Mouse (Mus musculus) testis, adult 2 months (tissue): Measurements from ENCODE around the gene Nhlrc1. TPM values are rescaled to one million over a fixed set of nuclear protein-coding genes. Genes with fewer than 3 reads are reported as not detected.

Source experiments
- H3K27ac ChIP-seq: fragments of 200-500 bp; 2 replicates; pipeline ENCODE4 v1.5.1; 2012; ENCODE audit warnings: low read depth, low read length; ENCODE audit not compliant: control insufficient read depth, insufficient read depth
- H3K27me3 ChIP-seq: fragments of 200-500 bp; 2 replicates; pipeline ENCODE4 v1.6.1; 2012; ENCODE audit warnings: mild to moderate bottlenecking, low read length, moderate library complexity; ENCODE audit not compliant: control insufficient read depth, insufficient read depth
- H3K36me3 ChIP-seq: fragments of 200-500 bp; 2 replicates; pipeline ENCODE4 v1.6.1; 2012; ENCODE audit warnings: mild to moderate bottlenecking, low read length; ENCODE audit not compliant: control insufficient read depth, insufficient read depth
- H3K4me1 ChIP-seq: fragments of 200-500 bp; 2 replicates; pipeline ENCODE4 v1.6.1; 2012; ENCODE audit warnings: low read length; ENCODE audit not compliant: control insufficient read depth, insufficient read depth
- H3K4me3 ChIP-seq: fragments of 200-500 bp; 2 replicates; pipeline ENCODE4 v1.5.1; 2012; ENCODE audit warnings: low read depth, mild to moderate bottlenecking, low read length, moderate library complexity, mixed read lengths; ENCODE audit not compliant: control insufficient read depth
- CTCF ChIP-seq: fragments of 200-500 bp; IDR thresholded peaks from 2 replicates; pipeline ENCODE4 v1.5.1; 2012; ENCODE audit warnings: low read depth, mild to moderate bottlenecking, inconsistent platforms, low read length, moderate library complexity; ENCODE audit not compliant: control insufficient read depth, insufficient read depth, insufficient replicate concordance
- POLR2A ChIP-seq: fragments of 200-500 bp; IDR thresholded peaks from 2 replicates; pipeline ENCODE4 v1.6.1; 2012; ENCODE audit warnings: low read depth, mild to moderate bottlenecking, inconsistent platforms, low read length, moderate library complexity; ENCODE audit not compliant: control insufficient read depth
- polyA plus RNA-seq: library from polyadenylated mRNA; depleted of rRNA; stranded (reverse); fragments of >200 nt; gene quantifications from 2 replicates; pipeline ENCODE4 v1.2.3, GENCODE M21; 2012

Gene Nhlrc1
- polyA plus RNA-seq, 1 experiment, result 0.49 TPM

DNA sequence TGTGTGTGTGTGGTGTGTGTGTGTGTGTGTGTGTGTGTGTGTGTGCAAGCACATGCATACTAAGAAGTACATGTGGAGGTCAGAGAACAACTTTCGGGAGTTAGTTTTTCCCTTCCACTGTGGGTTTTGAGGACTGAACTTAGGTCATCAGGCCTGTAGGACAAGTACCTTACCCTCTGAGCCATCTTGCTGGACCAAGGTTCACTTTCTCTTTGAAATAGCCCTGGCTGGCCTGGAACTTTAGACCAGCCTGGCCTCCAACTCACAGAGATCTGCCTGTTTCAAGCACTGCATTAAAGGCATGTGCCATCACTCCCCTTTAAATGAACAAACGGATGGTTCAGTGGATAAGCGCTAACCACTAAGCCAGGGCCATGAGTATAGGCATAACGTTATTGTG lies 19.0 kb upstream of the Nhlrc1 start:
- no peaks in the 10 kb centered on the region for H3K27me3 ChIP-seq
- H3K27ac ChIP-seq, result no peak overlapping the region
- H3K36me3 ChIP-seq, result no peaks in the 10 kb centered on the region
- TF ChIP-seq CTCF, result no peak
- no peak for TF ChIP-seq POLR2A
- H3K4me3 ChIP-seq, result no peak overlapping the region
- no peaks in the 10 kb centered on the region for H3K4me1 ChIP-seq

GRCm38 (mm10) chr13:47030376-47031107 lies 15.9 kb upstream of the Nhlrc1 start:
- Histone ChIP-seq H3K27ac (no peak overlapping the region), H3K36me3 (no peaks in the 10 kb centered on the region), H3K4me3 (no peak overlapping the region), H3K4me1 (no peaks in the 10 kb centered on the region), H3K27me3 (no peaks in the 10 kb centered on the region)
- TF ChIP-seq POLR2A (no peak), CTCF (no peak)

DNA sequence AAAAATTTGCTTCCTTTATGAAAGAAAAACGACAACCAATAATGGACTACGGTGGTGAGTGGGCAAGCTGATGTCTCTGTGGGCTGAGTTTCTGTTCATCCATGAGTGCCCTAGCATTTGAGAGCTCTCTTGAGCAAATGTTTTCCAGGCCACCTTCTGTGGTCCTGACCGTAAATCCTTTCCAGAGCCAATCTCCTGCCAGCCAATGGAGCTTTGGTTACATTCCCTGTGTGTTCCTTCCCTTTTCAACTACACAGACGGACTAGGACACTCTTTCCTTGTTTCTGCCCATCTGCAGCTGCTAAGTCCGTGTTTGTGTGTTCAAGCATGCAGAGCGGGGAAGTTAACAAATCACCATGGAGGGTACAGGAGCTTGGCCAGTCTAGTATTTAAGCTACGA lies 6.1 kb upstream of the Nhlrc1 start:
- Histone ChIP-seq H3K27ac (no peak overlapping the region), H3K4me1 (no peaks in the 10 kb centered on the region), H3K4me3 (no peak overlapping the region), H3K36me3 (no peaks in the 10 kb centered on the region), H3K27me3 (no peaks in the 10 kb centered on the region)
- no peak for TF ChIP-seq CTCF
- no peak for TF ChIP-seq POLR2A

GRCm38 (mm10) chr13:47019774-47020173 lies 5.1 kb upstream of the Nhlrc1 start:
- TF ChIP-seq CTCF (no peak), POLR2A (no peak)
- 0 out of 2 replicates have a peak, but pooled peaks cover under 1% of the 10 kb centered on the region for H3K4me1 ChIP-seq

GRCm38 (mm10) chr13:47017259-47017658 lies 2.6 kb upstream of the Nhlrc1 start:
- Histone ChIP-seq H3K36me3 (no peaks in the 10 kb centered on the region), H3K27me3 (no peaks in the 10 kb centered on the region), H3K4me1 (peaks cover 14% of the 10 kb centered on the region), H3K4me3 (no peak overlapping the region), H3K27ac (no peak overlapping the region)
- TF ChIP-seq CTCF (peak; percentile 83; the same call in 1 of the 2 replicates), POLR2A (no peak)

More at GRCm38 (mm10) chr13:47019774-47020173, 5.1 kb upstream of the Nhlrc1 start:
- Histone ChIP-seq H3K27ac (no peak overlapping the region), H3K36me3 (no peaks in the 10 kb centered on the region), H3K4me3 (no peak overlapping the region), H3K27me3 (no peaks in the 10 kb centered on the region)

- Histone ChIP-seq H3K27me3 (no peaks in the 10 kb centered on the region), H3K4me1 (peaks cover 26% of the 10 kb centered on the region), H3K4me3 (no peak overlapping the region), H3K27ac (no peak overlapping the region), H3K36me3 (no peaks in the 10 kb centered on the region)
- no peak for TF ChIP-seq CTCF
- no peak for TF ChIP-seq POLR2A
Measured at GRCm38 (mm10) chr13:47015195-47015501, 498 bp upstream of the Nhlrc1 start.

- Histone ChIP-seq H3K4me3 (no peak overlapping the region), H3K36me3 (no peaks in the 10 kb centered on the region), H3K27me3 (no peaks in the 10 kb centered on the region), H3K4me1 (peaks cover 36% of the 10 kb centered on the region), H3K27ac (no peak overlapping the region)
- TF ChIP-seq CTCF, result no peak
- TF ChIP-seq POLR2A, result no peak
Measured at GRCm38 (mm10) chr13:47013740-47014139, 910 bp downstream of the Nhlrc1 start.
